Mouse (Mus musculus): ENCODE data around the gene Rin2. TPM values are rescaled to one million over a fixed set of nuclear protein-coding genes. Genes with fewer than 3 reads are reported as not detected.

Gene Rin2
- total RNA-seq, 2 experiments from 2014 or later, result 4.3 to 16.3 TPM

- no peak for ATAC-seq (replicated peaks; ENCODE audit: low FRiP score, poor library complexity, severe bottlenecking)
Observed at GRCm38 (mm10) chr2:145822013-145822782, 147.2 kb downstream of the Rin2 start.

- no peak for ATAC-seq (replicated peaks; ENCODE audit: low FRiP score, poor library complexity, severe bottlenecking)
Observed at GRCm38 (mm10) chr2:145822783-145823729, 148.0 kb downstream of the Rin2 start.

GRCm38 (mm10) chr2:145824749-145825148, 149.7 kb downstream of the Rin2 start:
- no peak for ATAC-seq (replicated peaks; ENCODE audit: low FRiP score, poor library complexity, severe bottlenecking)

- no peak for ATAC-seq (replicated peaks; ENCODE audit: low FRiP score, poor library complexity, severe bottlenecking)
Observed at GRCm38 (mm10) chr2:145825221-145825620, 150.2 kb downstream of the Rin2 start.

- ATAC-seq (replicated peaks; ENCODE audit: low FRiP score, poor library complexity, severe bottlenecking), result no peak
Observed at GRCm38 (mm10) chr2:145827930-145828329, 152.9 kb downstream of the Rin2 start.

- ATAC-seq (replicated peaks; ENCODE audit: low FRiP score, poor library complexity, severe bottlenecking), result no peak
Observed at GRCm38 (mm10) chr2:145828603-145829002, 153.6 kb downstream of the Rin2 start.

- no peak for ATAC-seq (replicated peaks; ENCODE audit: low FRiP score, poor library complexity, severe bottlenecking)
Observed at GRCm38 (mm10) chr2:145829231-145829630, 154.2 kb downstream of the Rin2 start.

GRCm38 (mm10) chr2:145830417-145830816, 155.4 kb downstream of the Rin2 start:
- ATAC-seq (replicated peaks; ENCODE audit: low FRiP score, poor library complexity, severe bottlenecking), result no peak

GRCm38 (mm10) chr2:145831949-145832835, 157.2 kb downstream of the Rin2 start:
- ATAC-seq (replicated peaks; ENCODE audit: low FRiP score, poor library complexity, severe bottlenecking), result no peak

- ATAC-seq (replicated peaks; ENCODE audit: low FRiP score, poor library complexity, severe bottlenecking), result no peak
Observed at GRCm38 (mm10) chr2:145832836-145833221, 157.8 kb downstream of the Rin2 start.

- ATAC-seq (replicated peaks; ENCODE audit: low FRiP score, poor library complexity, severe bottlenecking), result no peak
Observed at GRCm38 (mm10) chr2:145833341-145833740, 158.3 kb downstream of the Rin2 start.

GRCm38 (mm10) chr2:145835920-145836319, 160.9 kb downstream of the Rin2 start:
- ATAC-seq (replicated peaks; ENCODE audit: low FRiP score, poor library complexity, severe bottlenecking), result no peak

- no peak for ATAC-seq (replicated peaks; ENCODE audit: low FRiP score, poor library complexity, severe bottlenecking)
Observed at GRCm38 (mm10) chr2:145838675-145839074, 163.7 kb downstream of the Rin2 start.

- ATAC-seq (replicated peaks; ENCODE audit: low FRiP score, poor library complexity, severe bottlenecking), result no peak
Observed at GRCm38 (mm10) chr2:145839565-145840315, 164.7 kb downstream of the Rin2 start.

- no peak for ATAC-seq (replicated peaks; ENCODE audit: low FRiP score, poor library complexity, severe bottlenecking)
Observed at GRCm38 (mm10) chr2:145840320-145840719, 165.3 kb downstream of the Rin2 start.

GRCm38 (mm10) chr2:145840910-145841870, 166.2 kb downstream of the Rin2 start:
- no peak for ATAC-seq (replicated peaks; ENCODE audit: low FRiP score, poor library complexity, severe bottlenecking)

- ATAC-seq (replicated peaks; ENCODE audit: low FRiP score, poor library complexity, severe bottlenecking), result no peak
Observed at GRCm38 (mm10) chr2:145843322-145843721, 168.3 kb downstream of the Rin2 start.

- no peak for ATAC-seq (replicated peaks; ENCODE audit: low FRiP score, poor library complexity, severe bottlenecking)
Observed at GRCm38 (mm10) chr2:145846595-145846994, 171.6 kb downstream of the Rin2 start.
